Mouse (Mus musculus) limb, embryonic 11.5 days (tissue): ENCODE data around the gene Edaradd. TPM values are rescaled to one million over a fixed set of nuclear protein-coding genes. Genes with fewer than 3 reads are reported as not detected.
A peak's percentile ranks its signal among the peaks of the same experiment; 100 is the strongest.

ENCODE experiments used
- ATAC-seq: fragments of 200-750 bp; cut with Nextera tagmentation; 2 replicates; pipeline ENCODE4 v1.8.0; 2017; ENCODE audit warnings: low read depth; ENCODE audit not compliant: insufficient number of reproducible peaks, low FRiP score, low TSS enrichment
- DNase-seq: peaks from one replicate; pipeline ENCODE4 v3.0.0-alpha.2; 2015; ENCODE audit warnings: low spot score
- H3K27ac ChIP-seq: fragments of 300-500 bp; sonication (generic); replicated peaks from 2 replicates; pipeline ENCODE4 v1.5.1; 2014; ENCODE audit warnings: low read depth, mild to moderate bottlenecking, low read length
- H3K27me3 ChIP-seq: fragments of 300-500 bp; sonication (generic); 2 replicates; pipeline ENCODE4 v1.6.1; 2014; ENCODE audit warnings: mild to moderate bottlenecking, low read length, mixed read lengths; ENCODE audit not compliant: control insufficient read depth, insufficient read depth
- H3K36me3 ChIP-seq: fragments of 300-500 bp; sonication (generic); 2 replicates; pipeline ENCODE4 v1.6.1; 2014; ENCODE audit warnings: mild to moderate bottlenecking, low read length, moderate library complexity, mixed read lengths; ENCODE audit not compliant: control insufficient read depth, insufficient read depth
- H3K4me1 ChIP-seq: fragments of 300-500 bp; sonication (generic); 2 replicates; pipeline ENCODE4 v1.6.1; 2014; ENCODE audit warnings: low read length, mixed read lengths; ENCODE audit not compliant: control insufficient read depth, insufficient read depth
- H3K4me2 ChIP-seq: fragments of 300-500 bp; sonication (generic); 2 replicates; pipeline ENCODE4 v1.6.1; 2014; ENCODE audit warnings: low read depth, mild to moderate bottlenecking, moderate library complexity; ENCODE audit not compliant: severe bottlenecking
- H3K4me3 ChIP-seq: fragments of 300-500 bp; sonication (generic); 2 replicates; pipeline ENCODE4 v1.5.1; 2014; ENCODE audit warnings: low read depth, low read length
- H3K9ac ChIP-seq: fragments of 300-500 bp; sonication (generic); 2 replicates; pipeline ENCODE4 v1.6.1; 2014; ENCODE audit warnings: mild to moderate bottlenecking, low read length
- H3K9me3 ChIP-seq: fragments of 300-500 bp; sonication (generic); 2 replicates; pipeline ENCODE4 v1.6.1; 2016; ENCODE audit warnings: low read length; ENCODE audit not compliant: control insufficient read depth
- WGBS: fragments of 180-500 bp; shearing (Covaris S2); extraction: QIAGEN DNeasy Blood & Tissue Kit; methylation state at CpG from one replicate; pipeline ENCODE4 v1.1.7; 2014; 5-methylcytosine and 5-hydroxymethylcytosine counted together
- polyA plus RNA-seq: library from polyadenylated mRNA; unstranded; fragments of >200 nt; fragmentation: Nextera tagmentation; extraction: Ambion mirVana; gene quantifications from 2 replicates; pipeline ENCODE4 v1.2.1, GENCODE M21; 2014

Edaradd gene
- polyA plus RNA-seq, 1 experiment from 2014 or later = 1.4 TPM

- Histone ChIP-seq H3K4me3 (no peak overlapping the region), H3K9me3 (no peaks in the 10 kb centered on the region), H3K27ac (no peak overlapping the region), H3K9ac (no peak overlapping the region), H3K27me3 (no peaks in the 10 kb centered on the region), H3K4me2 (no peak overlapping the region), H3K4me1 (0 out of 2 replicates have a peak, but pooled peaks cover 3% of the 10 kb centered on the region), H3K36me3 (no peaks in the 10 kb centered on the region)
- DNase-seq = peak; percentile 29
- ATAC-seq = no peak
- WGBS = 63% methylated on average over 11 of the region's 11 CpGs
Measured at GRCm38 (mm10) chr13:12503238-12503751, 16.9 kb downstream of the Edaradd start.

GRCm38 (mm10) chr13:12502665-12503237 lies 17.5 kb downstream of the Edaradd start:
- H3K27ac ChIP-seq = no peak overlapping the region

GRCm38 (mm10) chr13:12499107-12499506 lies 21.1 kb downstream of the Edaradd start:
- H3K36me3 ChIP-seq = no peaks in the 10 kb centered on the region
- ATAC-seq = no peak
- DNase-seq = no peak
- H3K27me3 ChIP-seq = no peaks in the 10 kb centered on the region
- 0 out of 2 replicates have a peak, but pooled peaks cover 3% of the 10 kb centered on the region for H3K4me1 ChIP-seq
- no peak overlapping the region for H3K4me2 ChIP-seq
- H3K27ac ChIP-seq = no peak overlapping the region
- H3K4me3 ChIP-seq = no peak overlapping the region
- H3K9ac ChIP-seq = no peak overlapping the region
- no peaks in the 10 kb centered on the region for H3K9me3 ChIP-seq
- WGBS = 81% methylated on average over 7 of the region's 7 CpGs

More at GRCm38 (mm10) chr13:12502665-12503237, 17.5 kb downstream of the Edaradd start:
- no peak overlapping the region for H3K9ac ChIP-seq
- DNase-seq = peak; percentile 25
- H3K27me3 ChIP-seq = no peaks in the 10 kb centered on the region
- no peak overlapping the region for H3K4me3 ChIP-seq
- WGBS = 61% methylated on average over 4 of the region's 4 CpGs
- no peaks in the 10 kb centered on the region for H3K9me3 ChIP-seq
- ATAC-seq = no peak
- no peaks in the 10 kb centered on the region for H3K36me3 ChIP-seq
- 0 out of 2 replicates have a peak, but pooled peaks cover 3% of the 10 kb centered on the region for H3K4me1 ChIP-seq
- no peak overlapping the region for H3K4me2 ChIP-seq

DNA sequence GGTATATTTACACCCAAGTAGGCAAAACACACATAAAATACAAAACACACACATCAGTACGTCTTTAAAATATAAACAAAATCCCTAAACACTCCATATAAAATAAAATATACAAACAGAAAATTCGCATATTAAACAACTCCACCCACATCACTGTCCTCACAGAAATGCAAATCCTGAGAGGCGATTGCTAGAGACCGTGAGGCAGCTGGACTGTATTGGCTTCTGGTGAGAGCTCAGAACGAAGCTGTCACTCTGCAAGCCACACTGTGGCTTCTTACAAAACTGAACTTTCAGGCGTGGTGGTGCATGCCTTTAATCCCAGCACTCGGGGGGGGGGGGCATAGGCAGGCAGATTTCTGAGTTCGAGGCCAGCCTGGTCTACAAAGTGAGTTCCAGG lies 22.4 kb downstream of the Edaradd start:
- no peak for DNase-seq
- H3K9me3 ChIP-seq = no peaks in the 10 kb centered on the region

GRCm38 (mm10) chr13:12494750-12495149 lies 25.5 kb downstream of the Edaradd start:
- H3K27me3 ChIP-seq = no peaks in the 10 kb centered on the region
- DNase-seq (no peak), ATAC-seq (no peak)
- no peak overlapping the region for H3K4me3 ChIP-seq
- H3K36me3 ChIP-seq = no peaks in the 10 kb centered on the region
- H3K27ac ChIP-seq = no peak overlapping the region
- whole genome bisulfite sequencing = 80% methylated on average over 9 of the region's 9 CpGs
- no peak overlapping the region for H3K4me2 ChIP-seq
- H3K4me1 ChIP-seq = no peaks in the 10 kb centered on the region
- H3K9me3 ChIP-seq = no peaks in the 10 kb centered on the region
- H3K9ac ChIP-seq = no peak overlapping the region

More for the DNA sequence above, 22.4 kb downstream of the Edaradd start:
- H3K4me3 ChIP-seq = no peak overlapping the region
- no peak for ATAC-seq
- H3K27me3 ChIP-seq = no peaks in the 10 kb centered on the region
- no peak overlapping the region for H3K4me2 ChIP-seq
- H3K27ac ChIP-seq = no peak overlapping the region
- WGBS = 72% methylated on average over 8 of the region's 8 CpGs
- H3K4me1 ChIP-seq = no peaks in the 10 kb centered on the region
- H3K36me3 ChIP-seq = no peaks in the 10 kb centered on the region
- H3K9ac ChIP-seq = no peak overlapping the region

DNA sequence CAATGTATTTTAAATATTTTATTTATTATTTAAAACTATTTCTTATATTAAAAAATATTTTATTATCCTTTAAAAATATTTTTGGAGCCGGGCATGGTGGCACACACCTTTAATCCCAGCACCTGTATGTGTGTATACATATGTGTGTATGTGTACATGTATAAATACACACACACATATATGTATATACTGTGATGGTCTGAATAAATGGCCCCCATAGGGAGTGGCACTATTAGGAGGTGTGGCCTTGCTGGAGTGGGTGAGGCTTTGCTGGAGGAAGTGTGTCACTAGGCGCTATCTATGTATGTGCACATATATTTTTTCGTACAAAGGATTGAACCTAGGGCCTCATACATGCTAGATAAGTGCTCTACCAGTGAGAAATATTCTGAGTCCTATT lies 27.7 kb downstream of the Edaradd start:
- Histone ChIP-seq H3K9me3 (no peaks in the 10 kb centered on the region), H3K27me3 (no peaks in the 10 kb centered on the region), H3K4me3 (no peak overlapping the region), H3K27ac (no peak overlapping the region), H3K4me1 (no peaks in the 10 kb centered on the region), H3K9ac (no peak overlapping the region), H3K4me2 (no peak overlapping the region), H3K36me3 (no peaks in the 10 kb centered on the region)
- DNase-seq (no peak), ATAC-seq (peak; percentile 62; the same call in 1 of the 2 replicates)
- 93% methylated on average over 3 of the region's 3 CpGs for WGBS

DNA sequence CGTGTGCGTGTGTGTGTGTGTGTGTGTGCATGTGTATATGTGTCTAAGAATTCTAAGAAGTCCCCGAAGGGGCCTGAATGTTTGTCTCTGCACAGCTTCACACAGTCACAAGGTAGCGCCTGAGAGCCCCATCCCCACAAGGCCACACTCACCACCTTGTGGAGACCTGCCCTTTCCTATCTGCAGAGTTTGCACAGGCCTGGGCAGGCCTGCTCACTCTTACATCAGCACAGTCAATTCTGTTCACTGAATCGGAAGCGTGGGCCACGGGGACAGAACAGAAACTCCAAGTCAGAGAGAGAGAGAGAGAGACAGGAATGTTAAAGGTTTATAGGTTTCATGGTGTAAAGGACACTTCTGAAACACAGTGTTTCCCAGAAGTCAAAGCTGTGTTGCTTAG lies 34.6 kb downstream of the Edaradd start:
- H3K9me3 ChIP-seq = no peaks in the 10 kb centered on the region
- H3K4me3 ChIP-seq = no peak overlapping the region
- no peak; the same call in 1 of the 2 replicates for ATAC-seq
- DNase-seq = peak; percentile 27
- no peaks in the 10 kb centered on the region for H3K36me3 ChIP-seq
- H3K27ac ChIP-seq = no peak overlapping the region
- no peaks in the 10 kb centered on the region for H3K27me3 ChIP-seq
- H3K4me2 ChIP-seq = no peak overlapping the region
- WGBS = 78% methylated on average over 7 of the region's 7 CpGs
- no peak overlapping the region for H3K9ac ChIP-seq
- H3K4me1 ChIP-seq = no peaks in the 10 kb centered on the region

DNA sequence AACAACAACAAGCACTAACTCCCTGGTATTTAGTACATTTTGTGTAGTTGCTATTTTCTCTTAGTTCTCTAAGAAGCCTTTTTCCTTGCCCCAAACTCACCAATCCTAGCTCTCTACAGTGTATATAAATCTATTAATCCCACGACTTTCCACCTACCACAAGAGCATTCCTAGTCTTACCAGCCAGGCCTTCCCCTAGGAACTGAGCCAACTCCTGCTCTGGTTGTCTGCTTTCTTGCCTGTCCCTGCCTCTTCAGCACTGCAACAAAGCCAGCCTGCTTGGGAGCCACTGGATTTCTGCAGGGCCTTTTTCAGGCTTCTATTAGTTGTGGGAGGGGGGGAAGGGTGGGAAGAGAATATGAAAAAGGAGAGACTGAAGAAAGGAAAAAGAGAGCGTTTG lies 35.0 kb downstream of the Edaradd start:
- no peak overlapping the region for H3K4me3 ChIP-seq
- no peak overlapping the region for H3K27ac ChIP-seq
- DNase-seq (no peak), ATAC-seq (no peak)
- no peaks in the 10 kb centered on the region for H3K27me3 ChIP-seq
- H3K36me3 ChIP-seq = no peaks in the 10 kb centered on the region
- H3K9me3 ChIP-seq = no peaks in the 10 kb centered on the region
- WGBS = 67% methylated on average over 2 of the region's 2 CpGs
- no peaks in the 10 kb centered on the region for H3K4me1 ChIP-seq
- H3K4me2 ChIP-seq = no peak overlapping the region
- H3K9ac ChIP-seq = no peak overlapping the region

DNA sequence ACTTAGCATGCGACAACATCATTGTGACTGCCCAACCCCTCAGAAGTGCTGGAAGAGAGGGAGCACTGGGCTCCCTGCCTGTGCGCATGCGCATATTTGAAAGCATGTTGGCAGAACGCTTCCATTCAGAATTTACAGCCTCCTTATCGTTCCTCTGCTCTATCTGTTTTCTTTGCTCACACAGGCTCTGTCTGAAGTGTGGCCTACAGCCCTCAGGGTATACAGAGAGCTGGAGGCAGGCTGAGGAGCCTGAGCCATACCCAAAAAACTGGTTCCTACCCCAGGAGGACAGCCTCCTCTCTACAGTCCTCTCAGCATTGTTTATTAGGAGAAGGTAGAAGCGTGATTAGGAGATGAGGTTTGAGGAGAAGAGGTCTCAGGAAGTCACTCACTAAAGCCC lies 40.4 kb downstream of the Edaradd start:
- no peaks in the 10 kb centered on the region for H3K27me3 ChIP-seq
- H3K27ac ChIP-seq = no peak overlapping the region
- 81% methylated on average over 6 of the region's 6 CpGs for WGBS
- H3K9ac ChIP-seq = no peak overlapping the region
- no peak overlapping the region for H3K4me2 ChIP-seq
- H3K9me3 ChIP-seq = no peaks in the 10 kb centered on the region
- no peaks in the 10 kb centered on the region for H3K36me3 ChIP-seq
- ATAC-seq (no peak), DNase-seq (no peak)
- no peaks in the 10 kb centered on the region for H3K4me1 ChIP-seq
- H3K4me3 ChIP-seq = no peak overlapping the region
